Mouse (Mus musculus): ENCODE data around the gene Prkcsh. TPM values are rescaled to one million over a fixed set of nuclear protein-coding genes. Genes with fewer than 3 reads are reported as not detected.
A peak's percentile ranks its signal among the peaks of the same experiment; 100 is the strongest.

The Prkcsh gene
- total RNA-seq, 2 experiments from 2014 or later, result 13.1 to 25.0 TPM

DNA sequence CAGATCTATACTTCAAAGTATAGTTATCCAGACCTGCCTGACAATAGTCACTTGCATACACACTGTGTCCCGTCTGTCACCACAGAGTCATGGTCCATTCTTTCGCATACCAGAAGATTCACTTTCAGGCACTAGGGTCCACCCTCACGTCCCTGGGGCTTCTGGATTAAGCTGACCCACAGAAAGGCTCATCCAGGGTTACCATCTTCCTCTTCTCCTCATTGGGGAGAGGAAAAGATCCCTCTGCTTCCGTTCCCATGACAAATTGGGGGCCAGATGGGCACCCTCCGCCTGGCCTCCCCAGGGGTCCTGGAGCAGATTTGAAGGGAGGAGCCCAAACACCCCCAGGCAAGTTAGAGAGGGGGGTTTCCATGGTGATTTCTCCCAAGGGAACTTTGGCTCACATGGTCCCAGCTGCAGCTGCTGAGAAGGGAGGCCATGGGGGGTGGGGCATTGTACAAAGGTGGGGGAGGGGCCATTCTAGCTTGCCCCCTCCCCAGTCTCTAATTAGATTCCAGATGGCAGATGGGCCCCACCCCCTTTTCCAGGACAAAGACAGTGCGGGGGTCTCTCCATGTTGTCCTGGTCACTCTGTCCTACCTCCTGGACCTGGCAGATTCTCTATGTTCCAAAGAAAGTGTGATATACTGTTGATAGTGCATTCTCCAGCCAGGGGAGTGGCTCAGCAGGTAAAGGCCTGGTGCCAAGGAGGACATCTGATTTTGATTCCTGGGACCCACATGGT is 32.9 kb downstream of the Prkcsh start:
- no peak for ATAC-seq (replicated peaks; ENCODE audit: low FRiP score, poor library complexity, severe bottlenecking)

DNA sequence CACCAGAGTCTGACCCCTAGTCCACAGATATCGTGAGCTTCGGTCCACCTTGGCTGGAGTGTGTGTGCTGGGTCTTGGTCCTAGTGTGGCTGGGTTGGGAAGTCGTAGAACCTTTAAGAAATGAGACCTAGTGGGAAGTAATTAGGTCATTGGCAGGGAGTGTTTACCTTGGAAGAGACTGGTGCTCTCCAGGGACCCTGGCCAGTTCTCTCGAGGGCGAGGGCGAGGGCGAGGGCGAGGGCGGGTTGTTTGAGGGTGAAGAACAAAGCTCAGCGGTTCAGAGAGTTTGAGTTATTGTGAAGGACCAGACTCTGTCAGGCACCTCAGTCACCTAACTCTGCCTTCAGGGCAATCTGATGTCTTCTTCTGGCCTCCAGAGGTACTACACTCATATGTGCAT is 35.2 kb downstream of the Prkcsh start:
- no peak for ATAC-seq (replicated peaks; ENCODE audit: low FRiP score, poor library complexity, severe bottlenecking)

DNA sequence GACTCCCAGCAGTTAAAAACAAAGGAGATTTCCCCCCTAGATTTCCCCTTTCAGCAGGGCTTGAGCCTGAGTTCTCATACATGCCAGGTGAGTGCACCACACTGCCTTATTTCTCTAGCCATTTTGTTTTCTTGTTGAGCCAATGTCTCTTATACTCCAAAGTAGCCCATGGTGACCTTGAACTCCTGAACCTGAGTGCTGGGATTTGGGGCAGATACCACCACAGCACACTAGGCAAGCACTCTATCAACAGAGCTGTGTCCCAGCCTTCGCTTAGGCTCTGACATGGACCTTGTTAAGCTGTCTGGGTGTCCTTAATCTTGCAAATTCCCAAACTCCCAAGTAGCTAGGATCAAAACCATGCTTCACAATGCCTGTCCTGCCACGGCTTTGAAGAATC is 39.2 kb downstream of the Prkcsh start:
- ATAC-seq (replicated peaks; ENCODE audit: low FRiP score, poor library complexity, severe bottlenecking), result no peak

- no peak for ATAC-seq (replicated peaks; ENCODE audit: low FRiP score, poor library complexity, severe bottlenecking)
Measured at GRCm38 (mm10) chr9:22047329-22047728, 44.7 kb downstream of the Prkcsh start.

GRCm38 (mm10) chr9:22049315-22049714 is 46.7 kb downstream of the Prkcsh start:
- no peak for ATAC-seq (replicated peaks; ENCODE audit: low FRiP score, poor library complexity, severe bottlenecking)

DNA sequence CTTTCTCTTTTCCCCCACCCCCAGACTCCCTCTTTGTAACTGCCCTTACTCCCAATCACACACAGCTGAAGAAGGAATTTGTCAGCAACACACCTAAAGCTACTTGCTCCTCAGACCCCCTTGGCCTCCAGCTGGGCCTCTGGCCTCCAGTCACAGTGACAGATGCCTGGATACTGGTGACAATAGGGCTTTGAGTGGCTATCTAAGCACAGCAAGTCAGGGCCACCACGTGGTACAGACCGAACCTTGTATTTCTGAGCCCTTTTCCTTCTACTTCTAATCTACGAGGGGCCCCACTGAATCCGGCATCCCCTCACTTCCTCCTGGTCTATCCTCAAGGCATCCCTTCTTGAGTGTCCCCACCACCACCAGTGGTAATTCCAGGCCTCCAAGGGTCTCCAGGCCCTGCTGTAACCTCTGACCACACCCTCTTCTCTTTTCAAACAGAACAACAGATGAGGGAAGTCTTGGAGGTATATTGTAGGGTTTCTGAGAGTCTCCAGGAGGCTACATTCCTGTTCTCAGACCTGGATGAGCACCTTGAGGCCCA is 47.2 kb downstream of the Prkcsh start:
- ATAC-seq (replicated peaks; ENCODE audit: low FRiP score, poor library complexity, severe bottlenecking), result no peak

GRCm38 (mm10) chr9:22050351-22050889 is 47.8 kb downstream of the Prkcsh start:
- no peak for ATAC-seq (replicated peaks; ENCODE audit: low FRiP score, poor library complexity, severe bottlenecking)

DNA sequence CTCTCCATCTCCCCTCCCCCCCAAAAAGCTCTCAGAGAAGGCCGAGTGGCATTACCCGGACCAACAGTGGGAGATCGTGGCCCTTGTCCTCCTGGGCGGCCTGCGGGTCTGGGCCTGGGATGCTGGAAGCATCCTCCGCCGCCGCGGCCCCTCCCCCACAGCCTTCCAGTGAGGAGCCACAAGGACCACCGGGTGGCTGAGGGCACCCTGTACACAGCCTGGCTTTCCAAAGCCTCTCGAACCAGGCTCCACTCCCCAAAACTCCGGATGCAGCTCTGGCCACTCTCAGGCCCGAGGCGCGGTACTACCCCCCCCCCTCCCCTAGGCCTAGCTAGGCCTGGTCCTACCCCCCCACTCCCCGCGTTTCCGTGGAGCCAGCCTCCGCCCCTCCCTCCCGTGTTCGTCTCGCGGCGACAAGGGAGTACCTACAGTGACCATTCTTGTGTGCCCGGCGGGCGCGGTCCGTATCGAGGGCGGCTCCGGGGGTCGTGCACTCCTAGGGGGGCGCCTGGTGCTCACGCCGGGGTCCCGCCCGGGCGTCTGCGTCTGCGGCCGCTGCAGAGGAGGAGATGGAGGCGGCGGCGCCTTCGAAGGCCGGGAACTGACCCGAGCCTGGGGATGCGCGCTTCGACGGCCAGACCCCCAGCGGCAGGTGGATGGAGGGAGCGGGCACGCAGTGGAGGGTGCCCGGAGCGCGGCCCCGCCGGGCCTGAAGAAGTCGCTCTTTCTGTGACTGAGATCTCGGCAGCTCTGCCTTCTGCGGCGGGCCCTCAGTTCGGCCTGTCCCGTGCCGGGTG is 48.8 kb downstream of the Prkcsh start:
- ATAC-seq (replicated peaks; ENCODE audit: low FRiP score, poor library complexity, severe bottlenecking), result no peak

GRCm38 (mm10) chr9:22051958-22052254 is 49.3 kb downstream of the Prkcsh start, which contains the start of gene Elavl3:
Gene Elavl3 (minus strand): TSS chr9:22052023.
- ATAC-seq (replicated peaks; ENCODE audit: low FRiP score, poor library complexity, severe bottlenecking), result no peak

DNA sequence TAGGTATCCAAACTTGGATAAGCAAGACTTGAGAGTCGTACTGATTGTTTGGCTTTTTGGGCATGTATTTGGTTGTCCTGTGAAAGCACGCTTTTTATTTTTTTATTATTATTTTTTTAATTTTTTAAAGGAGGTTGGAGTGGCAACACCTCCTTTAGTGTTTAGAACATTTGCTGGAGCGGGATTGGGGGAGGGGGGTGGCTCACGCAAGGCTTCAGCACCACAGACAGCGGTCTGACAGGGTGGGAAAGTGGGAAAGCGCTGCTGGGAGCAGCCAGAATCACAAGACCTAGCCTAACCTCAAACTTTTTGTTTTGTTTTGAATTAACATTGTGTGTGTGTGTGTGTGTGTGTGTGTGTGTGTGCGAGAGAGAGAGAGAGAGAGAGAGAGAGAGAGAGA is 51.1 kb downstream of the Prkcsh start:
- ATAC-seq (replicated peaks; ENCODE audit: low FRiP score, poor library complexity, severe bottlenecking), result no peak

GRCm38 (mm10) chr9:22054411-22055076 is 51.9 kb downstream of the Prkcsh start:
- ATAC-seq (replicated peaks; ENCODE audit: low FRiP score, poor library complexity, severe bottlenecking), result peak; percentile 60

- ATAC-seq (replicated peaks; ENCODE audit: low FRiP score, poor library complexity, severe bottlenecking), result no peak
Measured at GRCm38 (mm10) chr9:22055713-22056112, 53.1 kb downstream of the Prkcsh start.

DNA sequence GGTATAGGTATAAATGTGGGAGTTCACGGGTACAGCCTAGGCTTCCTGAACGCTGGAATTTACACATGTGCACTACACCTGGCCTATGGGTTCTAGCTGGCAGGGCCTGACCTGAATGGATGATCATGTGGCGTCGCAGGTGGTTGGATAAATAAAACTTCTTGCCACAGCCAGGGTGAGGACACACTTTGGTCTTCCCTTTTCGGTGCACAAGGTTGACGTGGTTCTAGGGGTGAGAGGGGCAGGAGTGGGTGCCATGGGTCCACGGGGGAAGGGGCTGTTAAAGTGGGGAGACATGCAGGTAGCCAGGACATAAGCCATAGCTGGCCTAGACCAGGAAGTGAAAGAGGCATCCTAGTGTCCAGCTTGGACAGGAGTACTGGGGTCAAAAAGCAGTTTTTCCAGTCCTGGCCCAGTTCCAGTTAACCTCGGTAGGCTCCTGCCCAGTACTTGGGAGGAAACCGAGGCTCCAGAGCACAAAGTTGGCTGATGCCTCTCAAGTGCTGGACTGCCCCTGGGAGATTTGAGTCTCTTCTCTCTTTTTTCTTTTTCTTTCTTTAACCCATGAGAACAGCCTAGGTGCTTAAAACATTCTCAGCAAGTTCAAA is 53.8 kb downstream of the Prkcsh start:
- no peak for ATAC-seq (replicated peaks; ENCODE audit: low FRiP score, poor library complexity, severe bottlenecking)

GRCm38 (mm10) chr9:22057031-22057517 is 54.5 kb downstream of the Prkcsh start:
- ATAC-seq (replicated peaks; ENCODE audit: low FRiP score, poor library complexity, severe bottlenecking), result no peak

- ATAC-seq (replicated peaks; ENCODE audit: low FRiP score, poor library complexity, severe bottlenecking), result no peak
Measured at GRCm38 (mm10) chr9:22058011-22058424, 55.4 kb downstream of the Prkcsh start.

DNA sequence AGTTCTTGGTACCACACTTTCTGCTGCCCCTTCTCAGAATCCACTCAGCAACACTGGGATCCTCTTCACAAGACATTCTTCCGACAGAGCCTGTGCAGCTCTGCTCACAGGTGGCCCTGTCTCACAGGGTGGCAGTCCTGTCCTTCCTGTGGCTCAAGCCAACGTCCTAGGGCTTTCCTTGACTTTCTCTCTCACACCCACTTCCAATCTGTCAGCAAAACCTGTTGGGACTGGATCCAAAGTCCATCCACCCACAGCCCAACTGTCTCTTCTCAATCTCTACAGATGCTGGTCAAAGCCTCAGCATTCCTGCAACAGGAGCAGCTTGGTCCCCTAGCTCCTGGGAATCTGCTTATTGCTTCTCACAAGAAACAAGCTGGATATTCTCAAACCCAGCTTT is 58.7 kb downstream of the Prkcsh start:
- no peak for ATAC-seq (replicated peaks; ENCODE audit: low FRiP score, poor library complexity, severe bottlenecking)
